Mouse (Mus musculus) CH12.LX (cell line): ENCODE results near the gene Tlr13. TPM values are rescaled to one million over a fixed set of nuclear protein-coding genes. Genes with fewer than 3 reads are reported as not detected.

Source experiments
- DNase-seq: peaks from one replicate; pipeline ENCODE4 v3.0.0-alpha.2; 2013; ENCODE audit errors: extremely low read depth
- H3K27ac ChIP-seq: 2 replicates; pipeline ENCODE4 v1.5.1; 2012; ENCODE audit warnings: low read depth, mild to moderate bottlenecking, control low read depth, moderate library complexity; ENCODE audit not compliant: insufficient read depth
- H3K27me3 ChIP-seq: replicated peaks from 2 replicates; pipeline ENCODE3; 2012; ENCODE audit warnings: inconsistent platforms
- H3K36me3 ChIP-seq, 2 experiments: replicated peaks in 1 of 2; 2 replicates each; pipeline versions ENCODE3 to v1.6.1; 2012; ENCODE audit warnings: inconsistent platforms in 1 of 2, low read length in 1 of 2, mild to moderate bottlenecking in 1 of 2, mixed read lengths in 1 of 2, moderate library complexity in 1 of 2; ENCODE audit not compliant: control insufficient read depth in 1 of 2, insufficient read depth in 1 of 2
- H3K4me1 ChIP-seq, 2 experiments: 2 replicates each; pipeline ENCODE4 v1.6.1; 2012; ENCODE audit warnings: inconsistent platforms in 1 of 2, moderate library complexity in 1 of 2; ENCODE audit not compliant: insufficient read depth in 2 of 2, control insufficient read depth in 1 of 2
- H3K4me2 ChIP-seq: 2 replicates; pipeline ENCODE4 v1.6.1; 2012; ENCODE audit warnings: low read depth, mild to moderate bottlenecking, control low read depth; ENCODE audit not compliant: poor library complexity, insufficient read depth, severe bottlenecking
- H3K4me3 ChIP-seq, 3 experiments: fragments of 150-350 bp in 1 of 3; sonication (generic) in 1 of 3; replicated peaks in 1 of 3; 2 replicates each; pipeline versions ENCODE3 to v1.5.1; 2011 to 2012; ENCODE audit warnings: low read depth in 2 of 3, low read length in 2 of 3, mild to moderate bottlenecking in 2 of 3, moderate library complexity in 2 of 3, control low read depth in 1 of 3, improper control_type of control experiment in 1 of 3, inconsistent platforms in 1 of 3, mixed read lengths in 1 of 3; ENCODE audit not compliant: poor library complexity in 1 of 3
- H3K79me2 ChIP-seq: replicated peaks from 2 replicates; pipeline ENCODE4 v1.6.1; 2012; ENCODE audit warnings: mild to moderate bottlenecking, moderate library complexity; ENCODE audit not compliant: control insufficient read depth, poor library complexity, insufficient read depth, severe bottlenecking; ENCODE audit errors: extremely low read depth
- H3K9ac ChIP-seq: 2 replicates; pipeline ENCODE4 v1.6.1; 2012; ENCODE audit warnings: low read depth, mild to moderate bottlenecking, control low read depth, moderate library complexity; ENCODE audit not compliant: insufficient read depth
- H3K9me3 ChIP-seq: replicated peaks from 2 replicates; pipeline ENCODE3; 2012; ENCODE audit warnings: low read length, inconsistent platforms, mixed read lengths
- BHLHE40 ChIP-seq: IDR thresholded peaks from 2 replicates; pipeline ENCODE4 v1.6.1; 2011; ENCODE audit warnings: mild to moderate bottlenecking, low read depth, low read length, improper control_type of control experiment
- CHD1 ChIP-seq: IDR thresholded peaks from 2 replicates; pipeline ENCODE4 v1.6.1; 2012; ENCODE audit warnings: low read depth, low read length, improper control_type of control experiment, inconsistent platforms
- CHD2 ChIP-seq: IDR thresholded peaks from 2 replicates; pipeline ENCODE4 v1.6.1; 2011; ENCODE audit warnings: low read length, improper control_type of control experiment
- CTCF ChIP-seq, 2 experiments: IDR thresholded peaks in 1 of 2; conservative IDR thresholded peaks in 1 of 2; 2 replicates each; pipeline ENCODE4 v1.5.1; 2011 to 2012; ENCODE audit warnings: low read depth in 2 of 2, low read length in 2 of 2, improper control_type of control experiment in 1 of 2, inconsistent platforms in 1 of 2, mild to moderate bottlenecking in 1 of 2, moderate library complexity in 1 of 2
- E2F4 ChIP-seq: IDR thresholded peaks from 2 replicates; pipeline ENCODE4 v1.6.1; 2011; ENCODE audit warnings: low read depth, low read length, improper control_type of control experiment; ENCODE audit not compliant: insufficient replicate concordance
- ELF1 ChIP-seq: IDR thresholded peaks from 2 replicates; pipeline ENCODE4 v1.6.1; 2014; ENCODE audit warnings: low read depth, mild to moderate bottlenecking, inconsistent platforms, low read length, improper control_type of control experiment
- EP300 ChIP-seq: IDR thresholded peaks from 2 replicates; pipeline ENCODE4 v1.6.1; 2011; ENCODE audit warnings: low read length, improper control_type of control experiment
- ETS1 ChIP-seq: conservative IDR thresholded peaks from 2 replicates; pipeline ENCODE4 v1.6.1; 2012; ENCODE audit warnings: low read depth, mild to moderate bottlenecking, inconsistent platforms, low read length, improper control_type of control experiment, moderate library complexity
- GABPA ChIP-seq: IDR thresholded peaks from 2 replicates; pipeline ENCODE4 v1.6.1; 2012; ENCODE audit warnings: low read depth, low read length, improper control_type of control experiment, inconsistent platforms; ENCODE audit not compliant: insufficient replicate concordance
- HCFC1 ChIP-seq: IDR thresholded peaks from 2 replicates; pipeline ENCODE4 v1.6.1; 2012; ENCODE audit warnings: low read depth, mild to moderate bottlenecking, inconsistent platforms, low read length, improper control_type of control experiment
- IRF4 ChIP-seq: IDR thresholded peaks from 2 replicates; pipeline ENCODE4 v1.6.1; 2014; ENCODE audit warnings: low read depth, mild to moderate bottlenecking, inconsistent platforms, low read length, improper control_type of control experiment
- JUN ChIP-seq: IDR thresholded peaks from 2 replicates; pipeline ENCODE4 v1.6.1; 2011; ENCODE audit warnings: low read depth, mild to moderate bottlenecking, low read length, improper control_type of control experiment, moderate library complexity; ENCODE audit not compliant: insufficient read depth
- JUND ChIP-seq: conservative IDR thresholded peaks from 2 replicates; pipeline ENCODE4 v1.6.1; 2011; ENCODE audit warnings: low read depth, low read length, improper control_type of control experiment
- KAT2A ChIP-seq: IDR thresholded peaks from 2 replicates; pipeline ENCODE4 v1.6.1; 2012; ENCODE audit warnings: low read length, improper control_type of control experiment, inconsistent platforms; ENCODE audit not compliant: insufficient replicate concordance
- MAFK ChIP-seq: IDR thresholded peaks from 2 replicates; pipeline ENCODE4 v1.6.1; 2011; ENCODE audit warnings: low read length, improper control_type of control experiment; ENCODE audit not compliant: insufficient replicate concordance
- MAX ChIP-seq: IDR thresholded peaks from 2 replicates; pipeline ENCODE4 v1.6.1; 2011; ENCODE audit warnings: low read length, improper control_type of control experiment
- MAZ ChIP-seq: IDR thresholded peaks from 2 replicates; pipeline ENCODE4 v1.6.1; 2012; ENCODE audit warnings: low read depth, mild to moderate bottlenecking, inconsistent platforms, low read length, improper control_type of control experiment, moderate library complexity
- MEF2A ChIP-seq: IDR thresholded peaks from 2 replicates; pipeline ENCODE4 v1.6.1; 2014; ENCODE audit warnings: low read depth, mild to moderate bottlenecking, inconsistent platforms, low read length, improper control_type of control experiment, borderline replicate concordance
- MXI1 ChIP-seq: IDR thresholded peaks from 2 replicates; pipeline ENCODE4 v1.6.1; 2011; ENCODE audit warnings: mild to moderate bottlenecking, low read depth, low read length, improper control_type of control experiment
- MYC ChIP-seq: IDR thresholded peaks from 2 replicates; pipeline ENCODE4 v1.6.1; 2011; ENCODE audit warnings: low read depth, mild to moderate bottlenecking, improper control_type of control experiment, low read length
- NELFE ChIP-seq: IDR thresholded peaks from 2 replicates; pipeline ENCODE4 v1.6.1; 2011; ENCODE audit warnings: low read depth, low read length, improper control_type of control experiment
- NRF1 ChIP-seq: IDR thresholded peaks from 2 replicates; pipeline ENCODE4 v1.6.1; 2014; ENCODE audit warnings: low read depth, mild to moderate bottlenecking, inconsistent platforms, low read length, improper control_type of control experiment, moderate library complexity
- POLR2A ChIP-seq: IDR thresholded peaks from 2 replicates; pipeline ENCODE4 v1.6.1; 2011; ENCODE audit warnings: low read depth, mild to moderate bottlenecking, improper control_type of control experiment, low read length
- POLR2AphosphoS2 ChIP-seq: IDR thresholded peaks from 2 replicates; pipeline ENCODE4 v1.6.1; 2011; ENCODE audit warnings: low read depth, low read length, improper control_type of control experiment
- RAD21 ChIP-seq: IDR thresholded peaks from 2 replicates; pipeline ENCODE4 v1.6.1; 2011; ENCODE audit warnings: low read depth, mild to moderate bottlenecking, low read length, improper control_type of control experiment, moderate library complexity
- RCOR1 ChIP-seq: conservative IDR thresholded peaks from 2 replicates; pipeline ENCODE4 v1.6.1; 2012; ENCODE audit warnings: low read depth, mild to moderate bottlenecking, inconsistent platforms, low read length, improper control_type of control experiment
- SIN3A ChIP-seq: IDR thresholded peaks from 2 replicates; pipeline ENCODE4 v1.6.1; 2012; ENCODE audit warnings: low read length, improper control_type of control experiment, inconsistent platforms
- SMC3 ChIP-seq: IDR thresholded peaks from 2 replicates; pipeline ENCODE4 v1.6.1; 2011; ENCODE audit warnings: low read depth, low read length, improper control_type of control experiment
- TBP ChIP-seq: conservative IDR thresholded peaks from 2 replicates; pipeline ENCODE4 v1.6.1; 2011; ENCODE audit warnings: low read depth, low read length, improper control_type of control experiment
- TCF12 ChIP-seq: IDR thresholded peaks from 2 replicates; pipeline ENCODE4 v1.6.1; 2014; ENCODE audit warnings: low read depth, mild to moderate bottlenecking, inconsistent platforms, low read length, improper control_type of control experiment
- UBTF ChIP-seq: IDR thresholded peaks from 2 replicates; pipeline ENCODE4 v1.6.1; 2012; ENCODE audit warnings: low read depth, mild to moderate bottlenecking, inconsistent platforms, low read length, improper control_type of control experiment, moderate library complexity
- USF1 ChIP-seq: IDR thresholded peaks from 2 replicates; pipeline ENCODE4 v1.6.1; 2014; ENCODE audit warnings: low read depth, mild to moderate bottlenecking, inconsistent platforms, low read length, improper control_type of control experiment
- ZC3H11A ChIP-seq: IDR thresholded peaks from 2 replicates; pipeline ENCODE4 v1.6.1; 2012; ENCODE audit warnings: low read depth, mild to moderate bottlenecking, inconsistent platforms, low read length, improper control_type of control experiment
- ZKSCAN1 ChIP-seq: IDR thresholded peaks from 2 replicates; pipeline ENCODE4 v1.6.1; 2012; ENCODE audit warnings: low read depth, inconsistent platforms, low read length, improper control_type of control experiment, borderline replicate concordance
- dilution Hi-C: fragments of 300-500 bp; cut with MboI; formaldehyde crosslinking; loops from 2 replicates; pipeline ENCODE4 v1.14.3; 2020; ENCODE audit warnings: low sequenced_read_pairs; ENCODE audit not compliant: extremely low pct_unique_long_range_greater_than_20kb, extremely low pct_ligation_motif_present
- in situ Hi-C: fragments of 300-500 bp; cut with MboI; formaldehyde crosslinking; loops from 3 replicates; pipeline ENCODE4 v1.14.3; 2019; ENCODE audit warnings: low sequenced_read_pairs, low pct_ligation_motif_present, low pct_unique_long_range_greater_than_20kb, mixed read lengths
- polyA plus RNA-seq: library from polyadenylated mRNA; unstranded; fragments of >175 nt; gene quantifications from 2 replicates; pipeline ENCODE4 v1.2.1, GENCODE M21; 2012; ENCODE audit warnings: low read depth; ENCODE audit not compliant: insufficient read length
- total RNA-seq, 2 experiments: library from RNA; depleted of rRNA; stranded (reverse); fragments of 300-350 nt in 1 of 2; fragments of >200 nt in 1 of 2; gene quantifications; 2 replicates each; pipeline ENCODE4 v1.2.3; 2012 to 2014

Tlr13 gene
- total and polyA plus RNA-seq, 3 experiments: not detected

DNA sequence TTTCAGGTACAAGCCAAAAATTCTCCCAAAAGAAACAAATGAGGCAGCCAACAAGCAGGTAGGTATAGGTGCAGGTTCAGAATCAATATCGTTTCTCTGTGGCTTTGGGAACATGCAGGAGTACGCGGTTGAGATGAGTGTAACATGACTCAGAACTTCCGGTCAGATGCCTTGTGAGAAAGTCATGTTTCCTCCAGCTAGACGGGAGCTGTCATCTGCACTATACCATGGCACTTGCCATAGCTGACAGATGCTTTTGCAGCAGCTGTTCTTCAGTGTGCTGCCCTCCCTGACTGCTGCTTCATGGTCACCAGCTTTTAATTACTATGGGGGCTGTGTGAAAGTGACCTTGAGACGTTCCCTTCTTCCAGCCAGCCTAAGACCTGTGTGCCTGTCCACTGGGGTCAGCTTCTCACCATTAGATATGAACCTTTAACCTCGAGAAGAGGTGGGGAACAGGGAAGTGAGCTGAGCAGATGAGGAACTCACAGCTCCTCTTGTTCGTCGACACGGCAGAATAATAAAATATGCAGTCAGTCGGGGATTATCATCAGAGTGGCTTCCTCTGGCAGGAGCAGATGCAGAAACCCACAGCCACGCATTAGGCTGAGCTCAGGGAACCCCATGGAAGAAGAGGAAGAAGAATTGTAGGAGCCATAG lies 7.0 kb upstream of the Tlr13 start (continued):
- TF ChIP-seq NELFE (no peak), UBTF (no peak), TBP (no peak), RCOR1 (no peak), SIN3A (peak; percentile 76), IRF4 (0 out of 2 replicates have a peak, but pooled peaks have one; percentile 23)

DNA sequence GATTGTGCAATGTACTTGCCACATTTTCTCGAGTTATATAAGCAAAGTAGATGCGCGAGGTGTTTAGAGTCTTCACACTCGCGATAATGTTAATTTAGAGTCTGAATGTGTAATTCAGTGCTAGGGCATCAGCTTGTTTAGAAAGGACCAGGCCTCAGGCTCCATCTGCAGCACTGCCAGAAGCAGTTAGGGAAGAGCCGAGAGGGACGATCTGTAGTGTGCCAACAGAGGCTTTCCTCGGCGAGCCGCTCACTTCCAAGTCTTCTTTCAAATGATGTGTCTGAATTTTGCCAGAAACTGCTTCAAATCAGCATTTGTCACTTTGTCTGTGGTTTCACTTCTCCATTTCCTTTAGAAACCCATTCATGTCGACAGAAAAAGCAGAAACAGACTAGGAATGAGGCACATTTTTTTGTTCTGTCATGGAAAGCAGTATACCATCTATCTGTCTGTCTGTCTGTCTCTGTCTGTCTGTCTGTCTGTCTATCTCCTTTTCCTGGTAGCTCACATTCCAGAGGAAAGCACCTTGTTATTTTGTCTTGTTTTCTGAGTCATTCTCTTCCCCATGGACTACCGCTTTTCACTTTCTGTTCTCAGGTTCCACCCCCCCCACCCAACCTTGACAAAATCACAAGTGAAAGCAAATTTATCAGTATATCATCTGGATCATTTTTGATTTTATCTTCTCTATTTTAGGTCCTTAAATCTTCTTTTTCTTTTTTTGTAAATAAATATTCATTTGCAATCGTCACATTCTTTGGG lies 3.5 kb upstream of the Tlr13 start:
- dilution Hi-C loops: no loop called here
- H3K9me3 ChIP-seq: no peaks in the 10 kb centered on the region
- H3K79me2 ChIP-seq: no peaks in the 10 kb centered on the region
- H3K4me2 ChIP-seq: peak overlapping the region; percentile 67
- no peak overlapping the region for H3K27ac ChIP-seq
- no peaks in the 10 kb centered on the region for H3K27me3 ChIP-seq
- in situ Hi-C loops: no loop called here
- H3K9ac ChIP-seq: 0 out of 2 replicates have a peak overlapping the region, but pooled peaks have one; percentile 19
- H3K36me3 ChIP-seq: no peaks in the 10 kb centered on the region
- DNase-seq: peak; percentile 59
- peaks cover 3 to 28% of the 10 kb centered on the region in 2 experiments; a peak in 3 of 4 replicates for H3K4me1 ChIP-seq
- no peak overlapping the region for H3K4me3 ChIP-seq
- TF ChIP-seq SMC3 (no peak), KAT2A (no peak), ZKSCAN1 (no peak), HCFC1 (no peak), POLR2AphosphoS2 (no peak), MXI1 (peak; percentile 40; the same call in 1 of the 2 replicates), POLR2A (no peak), NRF1 (no peak), TCF12 (no peak), RAD21 (no peak), CHD1 (no peak), SIN3A (peak; percentile 25; the same call in 1 of the 2 replicates), ELF1 (no peak), ZC3H11A (no peak), MAFK (peak; percentile 62; the same call in 1 of the 2 replicates), MYC (peak; percentile 55; the same call in 1 of the 2 replicates), NELFE (no peak), RCOR1 (peak; percentile 81; the same call in 1 of the 2 replicates), E2F4 (0 out of 2 replicates have a peak, but pooled peaks have one; percentile 29), JUND (peak; percentile 36; the same call in 1 of the 2 replicates), JUN (no peak; the same call in 1 of the 2 replicates), CTCF (conservative IDR thresholded peaks at IDR 0.05 in 1 of 2, IDR thresholded peaks at IDR 0.05 in 1 of 2; ENCODE audit: low read depth in 2 of 2, low read length in 2 of 2) (no peak), UBTF (no peak), MAX (peak; percentile 48; the same call in 1 of the 2 replicates), EP300 (peak; percentile 91), GABPA (no peak), CHD2 (0 out of 2 replicates have a peak, but pooled peaks have one; percentile 14), ETS1 (peak; percentile 49; the same call in 1 of the 2 replicates), MEF2A (peak; percentile 60), USF1 (no peak), MAZ (peak; percentile 50; the same call in 1 of the 2 replicates), BHLHE40 (peak; percentile 58)
